Mouse (Mus musculus) embryonic facial prominence, embryonic 11.5 days (tissue): ENCODE results near the gene Mmab. TPM values are rescaled to one million over a fixed set of nuclear protein-coding genes. Genes with fewer than 3 reads are reported as not detected.
A peak's percentile ranks its signal among the peaks of the same experiment; 100 is the strongest.

Experiments used
- ATAC-seq: fragments of 200-750 bp; cut with Nextera tagmentation; replicated peaks from 2 replicates; pipeline ENCODE4 v1.8.0; 2017; ENCODE audit warnings: low read depth; ENCODE audit not compliant: insufficient number of reproducible peaks, low FRiP score, low TSS enrichment
- DNase-seq: peaks from one replicate; pipeline ENCODE4 v3.0.0-alpha.2; 2015; ENCODE audit warnings: low spot score
- H3K27ac ChIP-seq: fragments of 300-500 bp; sonication (generic); replicated peaks from 2 replicates; pipeline ENCODE4 v1.5.1; 2014; ENCODE audit warnings: mild to moderate bottlenecking, low read depth, low read length, control low read depth
- H3K27me3 ChIP-seq: fragments of 300-500 bp; sonication (generic); 2 replicates; pipeline ENCODE4 v1.6.1; 2014; ENCODE audit warnings: mild to moderate bottlenecking, low read length, moderate library complexity, mixed read lengths; ENCODE audit not compliant: control insufficient read depth, insufficient read depth
- H3K36me3 ChIP-seq: fragments of 300-500 bp; sonication (generic); replicated peaks from 2 replicates; pipeline ENCODE4 v1.6.1; 2014; ENCODE audit warnings: low read depth, mild to moderate bottlenecking, low read length, moderate library complexity, mixed read lengths; ENCODE audit not compliant: control insufficient read depth, insufficient read depth
- H3K4me1 ChIP-seq: fragments of 300-500 bp; sonication (generic); 2 replicates; pipeline ENCODE4 v1.6.1; 2014; ENCODE audit warnings: low read length, mixed read lengths; ENCODE audit not compliant: control insufficient read depth, insufficient read depth
- H3K4me2 ChIP-seq: fragments of 300-500 bp; sonication (generic); 2 replicates; pipeline ENCODE4 v1.6.1; 2014; ENCODE audit warnings: low read depth, mild to moderate bottlenecking, control low read depth, low read length, moderate library complexity
- H3K4me3 ChIP-seq: fragments of 300-500 bp; sonication (generic); 2 replicates; pipeline ENCODE4 v1.5.1; 2014; ENCODE audit warnings: low read depth, low read length, control low read depth
- H3K9ac ChIP-seq: fragments of 300-500 bp; sonication (generic); replicated peaks from 2 replicates; pipeline ENCODE4 v1.6.1; 2014; ENCODE audit warnings: mild to moderate bottlenecking, control low read depth, low read length
- H3K9me3 ChIP-seq: fragments of 300-500 bp; sonication (generic); replicated peaks from 2 replicates; pipeline ENCODE4 v1.6.1; 2016; ENCODE audit warnings: mild to moderate bottlenecking, low read length, inconsistent platforms, mixed read lengths; ENCODE audit not compliant: control insufficient read depth
- WGBS: fragments of 180-500 bp; shearing (Covaris S2); extraction: QIAGEN DNeasy Blood & Tissue Kit; methylation state at CpG from one replicate; pipeline ENCODE4 v1.1.7; 2014; 5-methylcytosine and 5-hydroxymethylcytosine counted together
- polyA plus RNA-seq: library from polyadenylated mRNA; unstranded; fragments of >200 nt; fragmentation: Nextera tagmentation; extraction: Ambion mirVana; gene quantifications from 2 replicates; pipeline ENCODE4 v1.2.1, GENCODE M21; 2014

The Mmab gene
- polyA plus RNA-seq, result 22.4 and 27.2 TPM in 2 replicates

DNA sequence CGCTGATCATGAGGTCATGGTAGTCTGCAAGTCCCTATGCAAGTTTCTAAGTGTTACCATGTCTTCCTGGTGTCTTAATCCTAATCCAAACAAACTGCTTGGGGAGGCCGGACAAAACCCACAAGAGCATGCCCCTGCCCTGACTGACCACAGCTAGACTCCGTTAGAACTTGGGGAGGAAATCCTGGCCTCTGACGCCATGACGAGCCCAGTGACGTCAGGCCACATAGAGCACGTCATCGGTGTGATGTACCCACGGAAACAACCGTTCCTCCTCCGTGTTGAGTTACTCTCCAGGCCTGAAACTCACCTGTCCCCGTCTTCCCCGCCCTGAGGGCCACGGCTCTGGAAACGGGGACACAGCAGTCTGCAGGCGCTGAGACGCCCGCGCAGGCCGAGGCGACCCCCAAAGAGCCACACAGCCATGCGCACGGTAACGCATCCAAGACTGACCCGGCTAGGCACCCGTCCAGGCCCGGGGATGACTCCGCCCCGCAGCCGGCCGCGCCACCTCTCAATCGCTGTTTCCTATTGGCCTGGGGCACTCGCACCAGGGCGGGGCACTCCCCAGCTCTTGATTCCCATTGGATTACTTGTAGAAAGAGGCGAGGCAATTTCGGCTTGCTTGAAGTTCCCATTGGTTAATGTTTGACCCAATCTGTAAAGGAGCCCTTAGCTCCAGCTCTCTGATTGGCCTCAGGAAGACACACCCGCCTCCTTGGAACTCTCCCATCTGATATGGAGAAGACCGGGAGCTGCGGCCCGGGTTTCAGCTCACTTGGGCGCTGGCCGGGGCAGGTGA, at the start of gene Mmab, which contains the start of gene Mvk:
Gene Mmab, minus strand, starts transcription at position 495 of the 802 bp plus-strand sequence.
Gene Mvk, plus strand, starts transcription at position 704 of the 802 bp plus-strand sequence.
- Histone ChIP-seq H3K27ac (0 out of 2 replicates have a peak within 1 kb of the TSS, but pooled peaks have one; percentile 31), H3K36me3 (no peaks in the 10 kb centered on the region), H3K4me1 (no peaks in the 10 kb centered on the region; the same call in 1 of the 2 replicates), H3K4me2 (peak within 1 kb of the TSS; percentile 71), H3K9ac (peak within 1 kb of the TSS; percentile 76), H3K4me3 (peak within 1 kb of the TSS; percentile 84), H3K27me3 (no peaks in the 10 kb centered on the region), H3K9me3 (no peaks in the 10 kb centered on the region)
- 3% methylated on average over 43 of the region's 43 CpGs for WGBS
- ATAC-seq (peak; percentile 99), DNase-seq (peak; percentile 98)

DNA sequence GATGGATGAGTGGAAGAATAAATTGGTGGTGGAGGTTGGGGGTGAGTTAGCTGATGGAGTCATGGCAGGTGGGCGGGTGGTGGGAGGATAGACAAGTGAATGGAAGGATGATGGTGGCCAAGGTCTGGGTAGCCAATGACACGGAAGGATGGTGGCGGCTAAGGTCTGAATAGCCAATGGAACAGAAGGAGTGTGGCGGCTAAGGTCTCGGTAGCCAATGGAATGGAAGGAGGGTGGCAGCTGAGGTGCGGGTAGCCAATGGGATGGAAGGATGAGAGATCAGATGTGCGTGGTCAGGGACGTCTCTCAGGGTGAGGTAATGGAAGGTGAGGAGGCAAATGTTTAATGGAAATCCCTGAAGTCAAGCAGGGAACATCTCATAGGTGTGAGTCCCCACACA, 46.4 kb upstream of the Mmab start:
- no peaks in the 10 kb centered on the region for H3K36me3 ChIP-seq
- DNase-seq (no peak), ATAC-seq (no peak)
- H3K27ac ChIP-seq, result no peak overlapping the region
- H3K4me2 ChIP-seq, result no peak overlapping the region
- no peaks in the 10 kb centered on the region for H3K4me1 ChIP-seq
- H3K9ac ChIP-seq, result no peak overlapping the region
- H3K27me3 ChIP-seq, result no peaks in the 10 kb centered on the region
- H3K4me3 ChIP-seq, result no peak overlapping the region
- 92% methylated on average over 8 of the region's 8 CpGs for WGBS
- no peaks in the 10 kb centered on the region for H3K9me3 ChIP-seq

DNA sequence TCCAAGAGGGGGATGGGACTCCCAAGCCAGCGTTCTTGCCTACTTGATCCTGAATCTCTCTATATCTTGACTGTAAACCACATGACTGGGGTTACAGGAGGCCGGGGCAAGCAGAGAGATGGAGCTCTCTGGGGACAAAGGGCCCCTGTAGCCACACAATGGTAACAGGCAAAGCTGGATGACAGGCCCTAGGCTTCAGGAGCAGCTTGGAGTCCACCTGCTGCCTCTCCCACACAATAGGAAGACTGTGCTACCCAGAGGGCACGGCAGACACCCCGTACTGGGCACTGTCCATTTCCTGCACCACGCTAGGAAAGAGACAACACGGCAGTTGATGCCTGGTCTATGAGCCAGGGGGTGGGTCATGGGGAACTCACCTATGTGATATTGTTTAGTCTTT, 45.7 kb upstream of the Mmab start:
- Histone ChIP-seq H3K27me3 (no peaks in the 10 kb centered on the region), H3K4me1 (no peaks in the 10 kb centered on the region), H3K9me3 (no peaks in the 10 kb centered on the region), H3K4me3 (no peak overlapping the region), H3K4me2 (no peak overlapping the region), H3K27ac (no peak overlapping the region), H3K9ac (no peak overlapping the region), H3K36me3 (no peaks in the 10 kb centered on the region)
- no peak for ATAC-seq
- 79% methylated on average over 6 of the region's 6 CpGs for WGBS
- DNase-seq, result no peak

DNA sequence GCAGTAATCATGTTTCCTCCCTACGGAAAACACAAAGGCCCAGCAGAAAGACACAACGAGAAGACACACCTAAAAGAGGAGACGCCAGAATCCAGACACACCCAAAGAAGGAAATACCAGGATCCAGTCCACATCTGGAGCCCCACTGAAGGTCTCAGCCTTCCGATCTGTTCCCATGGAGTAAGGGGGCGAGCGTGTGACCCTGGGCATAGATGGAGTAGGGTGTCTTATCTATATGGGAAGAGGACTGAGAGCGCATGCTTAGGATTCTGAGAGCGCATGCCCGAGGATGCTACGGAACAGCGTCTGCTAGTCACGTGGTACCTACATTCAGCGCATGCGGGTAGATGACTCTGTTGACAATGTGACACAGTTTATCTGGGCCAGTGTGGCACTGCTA, 41.8 kb upstream of the Mmab start:
- 89% methylated on average over 14 of the region's 14 CpGs for WGBS
- Histone ChIP-seq H3K4me2 (no peak overlapping the region), H3K4me1 (no peaks in the 10 kb centered on the region), H3K36me3 (no peaks in the 10 kb centered on the region), H3K27me3 (no peaks in the 10 kb centered on the region), H3K27ac (no peak overlapping the region), H3K9me3 (no peaks in the 10 kb centered on the region), H3K4me3 (no peak overlapping the region), H3K9ac (no peak overlapping the region)
- ATAC-seq (no peak), DNase-seq (no peak)

DNA sequence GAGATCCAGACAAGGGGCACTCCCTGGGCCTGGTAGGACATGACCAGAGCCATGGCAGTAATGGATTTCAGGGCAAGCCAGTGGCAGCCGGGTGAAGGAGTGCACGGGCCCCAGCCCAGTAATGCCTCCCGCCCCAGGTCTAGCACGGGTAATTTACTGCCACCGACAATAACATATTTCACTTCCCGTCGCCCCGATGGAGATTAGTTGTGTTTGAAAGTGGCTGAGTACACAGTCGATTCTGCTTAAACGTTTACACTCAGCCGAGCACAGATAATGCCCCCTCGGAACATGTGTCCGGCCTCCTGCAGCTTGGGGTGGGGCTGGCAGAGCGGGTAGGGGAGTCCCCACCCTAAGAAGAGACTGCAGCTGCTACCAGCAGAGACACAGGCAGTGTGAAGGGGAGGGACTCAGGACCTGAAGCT, 38.7 kb upstream of the Mmab start:
- H3K4me1 ChIP-seq, result no peaks in the 10 kb centered on the region
- no peak overlapping the region for H3K9ac ChIP-seq
- DNase-seq (no peak), ATAC-seq (no peak)
- no peak overlapping the region for H3K27ac ChIP-seq
- no peak overlapping the region for H3K4me3 ChIP-seq
- no peak overlapping the region for H3K4me2 ChIP-seq
- no peaks in the 10 kb centered on the region for H3K36me3 ChIP-seq
- 23% methylated on average over 14 of the region's 14 CpGs for WGBS
- no peaks in the 10 kb centered on the region for H3K9me3 ChIP-seq
- no peaks in the 10 kb centered on the region for H3K27me3 ChIP-seq

DNA sequence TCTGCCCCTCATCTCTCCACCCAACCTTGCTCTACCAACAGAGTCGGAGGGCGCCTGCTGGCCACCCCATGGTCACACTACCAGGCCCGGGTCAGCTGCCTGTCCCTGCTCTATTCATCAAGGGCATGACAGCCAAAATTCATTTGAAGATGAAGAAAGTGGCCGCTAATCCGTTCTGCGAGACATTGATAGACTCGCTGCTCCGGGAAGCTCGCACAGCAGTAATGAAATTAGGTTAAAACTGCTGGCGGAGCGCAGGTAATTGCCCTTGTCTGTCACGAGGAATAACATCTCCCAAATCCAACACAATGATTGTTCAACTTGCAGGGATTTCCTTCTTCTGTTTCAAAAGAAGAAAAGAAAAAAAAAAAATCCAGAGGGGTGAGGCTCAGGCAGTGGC, 34.4 kb upstream of the Mmab start:
- Histone ChIP-seq H3K27me3 (no peaks in the 10 kb centered on the region), H3K9me3 (no peaks in the 10 kb centered on the region)

DNA sequence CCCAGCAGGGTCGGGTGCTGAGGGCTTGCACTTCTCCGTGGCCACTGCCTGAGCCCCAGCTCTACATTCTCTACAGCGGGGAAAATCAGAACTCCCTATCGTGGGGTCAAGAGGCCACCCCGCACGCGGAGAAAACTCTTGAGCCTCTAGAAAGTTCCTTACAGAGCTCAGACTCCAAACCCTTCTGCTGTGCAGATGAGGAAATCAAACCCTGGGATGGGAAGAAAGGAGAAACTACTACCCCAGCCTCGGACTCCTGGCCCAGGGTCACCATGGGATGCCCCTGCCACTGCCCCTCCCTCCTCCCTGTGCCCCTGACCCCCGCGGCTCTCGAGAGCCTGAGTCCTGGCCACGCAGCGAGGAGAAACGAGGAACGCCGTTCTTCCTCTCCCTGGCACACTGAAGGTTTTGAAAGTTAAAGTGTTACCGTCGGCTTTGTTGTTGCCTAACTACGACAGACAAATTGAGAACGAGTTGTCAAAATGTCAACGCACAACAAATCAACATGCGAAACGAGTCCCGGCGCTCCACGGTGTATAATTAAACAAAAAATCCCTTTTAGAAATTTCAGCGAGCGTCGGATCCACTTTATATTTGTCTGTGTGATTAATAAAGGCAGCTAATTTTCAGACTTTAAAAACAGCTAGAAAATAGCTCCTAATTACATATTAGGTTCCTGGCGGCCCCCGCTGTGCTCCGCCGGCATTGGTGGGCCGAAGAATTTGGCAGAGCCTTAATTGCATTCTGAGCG, 31.1 kb upstream of the Mmab start:
- H3K27me3 ChIP-seq, result no peaks in the 10 kb centered on the region
- no peak overlapping the region for H3K4me2 ChIP-seq
- no peaks in the 10 kb centered on the region for H3K9me3 ChIP-seq
- ATAC-seq (no peak), DNase-seq (no peak)
- H3K9ac ChIP-seq, result no peak overlapping the region
- no peak overlapping the region for H3K4me3 ChIP-seq
- WGBS, result 52% methylated on average over 35 of the region's 35 CpGs
- no peaks in the 10 kb centered on the region for H3K4me1 ChIP-seq
- no peak overlapping the region for H3K27ac ChIP-seq
- H3K36me3 ChIP-seq, result no peaks in the 10 kb centered on the region

More for the DNA sequence above, 34.4 kb upstream of the Mmab start:
- ATAC-seq (no peak), DNase-seq (no peak)
- Histone ChIP-seq H3K4me2 (no peak overlapping the region), H3K9ac (no peak overlapping the region), H3K4me3 (no peak overlapping the region), H3K27ac (no peak overlapping the region), H3K4me1 (no peaks in the 10 kb centered on the region), H3K36me3 (no peaks in the 10 kb centered on the region)
- WGBS, result 78% methylated on average over 12 of the region's 12 CpGs

DNA sequence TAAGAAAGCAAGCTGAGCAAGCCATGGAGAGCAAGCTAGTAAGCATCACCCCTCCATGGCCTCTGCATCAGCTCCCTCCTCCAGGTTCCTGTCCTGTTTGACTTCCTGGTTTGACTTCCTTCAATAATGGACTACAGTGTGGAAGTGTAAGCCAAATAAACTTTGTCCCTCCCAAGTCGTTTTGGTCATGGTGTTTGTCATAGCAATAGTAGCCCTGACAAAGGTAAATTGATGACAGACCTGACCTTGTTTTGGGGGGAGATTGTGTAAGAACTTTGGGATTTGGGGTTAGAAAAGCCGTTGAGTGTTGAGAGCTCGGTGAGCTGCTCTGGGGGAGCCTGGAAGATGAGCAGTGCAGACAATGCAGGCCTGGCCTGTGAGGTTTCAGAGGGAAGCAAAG, 26.5 kb upstream of the Mmab start:
- H3K9me3 ChIP-seq, result no peaks in the 10 kb centered on the region
- ATAC-seq (no peak), DNase-seq (no peak)
- no peak overlapping the region for H3K9ac ChIP-seq
- no peaks in the 10 kb centered on the region for H3K27me3 ChIP-seq
- 78% methylated on average over 3 of the region's 3 CpGs for WGBS
- peaks cover 9% of the 10 kb centered on the region for H3K4me1 ChIP-seq
- H3K4me2 ChIP-seq, result no peak overlapping the region
- H3K4me3 ChIP-seq, result no peak overlapping the region
- no peaks in the 10 kb centered on the region for H3K36me3 ChIP-seq
- no peak overlapping the region for H3K27ac ChIP-seq
